Mouse (Mus musculus) T-cell, adult 2 months (primary cell): ENCODE measurements at regions not wholly inside any gene's neighbourhood (a gene's known extent, or its start where the extent isn't known, plus 50 kb on each side); places are given as distances from the start of the nearest gene placed in this dataset.
"Not testable (repeated sequence)": the region's sequence is repeated elsewhere in the genome, so short reads cannot be mapped to it uniquely, and the experiment has no call there.

Experiments
- DNase-seq: peaks from one replicate; pipeline ENCODE4 v3.0.0; 2022; ENCODE audit warnings: low spot score

- peak; percentile 98 for DNase-seq
Measured at GRCm38 (mm10) chr8:20122067-20122925, 219.1 kb downstream of the Gm31371 start.

- not testable (repeated sequence) for DNase-seq
Measured at GRCm38 (mm10) chr8:20123545-20123944, 220.4 kb downstream of the Gm31371 start.

- not testable (repeated sequence) for DNase-seq
Measured at GRCm38 (mm10) chr8:20135626-20136025, 227.4 kb downstream of the Gm15319 start.

GRCm38 (mm10) chr8:20145436-20145835 is 217.6 kb downstream of the Gm15319 start:
- DNase-seq = not testable (repeated sequence)

- DNase-seq = not testable (repeated sequence)
Measured at GRCm38 (mm10) chr8:20151317-20152047, 211.5 kb downstream of the Gm15319 start.

- DNase-seq = not testable (repeated sequence)
Measured at GRCm38 (mm10) chr8:20154091-20154490, 208.9 kb downstream of the Gm15319 start.
